Mouse (Mus musculus) cerebral cortex, adult 2 months (tissue): Measurements from ENCODE around the gene Haus7.

Experiments used
- WGBS: fragments of 180-500 bp; shearing (Covaris S2); methylation state at CpG from one replicate; pipeline ENCODE4 v1.1.7; 2018; 5-methylcytosine and 5-hydroxymethylcytosine counted together

Haus7 gene

GRCm38 (mm10) chrX:73458877-73459392 lies at the start of gene Haus7:
TSS of gene Haus7 (minus strand) at chrX:73459044.
- WGBS: 3% methylated on average over 26 of the region's 26 CpGs

- 73% methylated on average over 4 of the region's 4 CpGs for WGBS
These were observed 47.7 kb upstream of the Haus7 start for GRCm38 (mm10) chrX:73506577-73506976.

- 66% methylated on average over 5 of the region's 5 CpGs for WGBS
These were observed 46.4 kb upstream of the Haus7 start for GRCm38 (mm10) chrX:73505130-73505735.

GRCm38 (mm10) chrX:73496746-73497145 lies 37.9 kb upstream of the Haus7 start:
- WGBS: 83% methylated on average over 4 of the region's 4 CpGs

GRCm38 (mm10) chrX:73493567-73493966 lies 34.7 kb upstream of the Haus7 start:
- WGBS: 0% methylated on average over 1 of the region's 2 CpGs

GRCm38 (mm10) chrX:73490804-73491203 lies 32.0 kb upstream of the Haus7 start:
- WGBS: 62% methylated on average over 3 of the region's 3 CpGs

- WGBS: 60% methylated on average over 4 of the region's 4 CpGs
These were observed 31.3 kb upstream of the Haus7 start for GRCm38 (mm10) chrX:73490186-73490585.

GRCm38 (mm10) chrX:73486920-73487319 lies 28.1 kb upstream of the Haus7 start:
- WGBS: 56% methylated on average over 5 of the region's 5 CpGs

- 75% methylated on average over 4 of the region's 4 CpGs for WGBS
These were observed 26.0 kb upstream of the Haus7 start for GRCm38 (mm10) chrX:73484870-73485269.

- WGBS: 88% methylated on average over 1 of the region's 1 CpGs
These were observed 25.2 kb upstream of the Haus7 start for GRCm38 (mm10) chrX:73484076-73484475.

- 28% methylated on average over 13 of the region's 14 CpGs for WGBS
These were observed 24.6 kb upstream of the Haus7 start, which contains the start of gene Bgn for GRCm38 (mm10) chrX:73483484-73483810. TSS of gene Bgn (plus strand) at chrX:73483602.

- 45% methylated on average over 4 of the region's 4 CpGs for WGBS
These were observed 24.0 kb upstream of the Haus7 start for GRCm38 (mm10) chrX:73482643-73483483.

GRCm38 (mm10) chrX:73480334-73480733 lies 21.5 kb upstream of the Haus7 start:
- 80% methylated on average over 2 of the region's 2 CpGs for WGBS

GRCm38 (mm10) chrX:73477500-73477899 lies 18.7 kb upstream of the Haus7 start:
- 98% methylated on average over 2 of the region's 2 CpGs for WGBS

- 78% methylated on average over 2 of the region's 2 CpGs for WGBS
These were observed 17.8 kb upstream of the Haus7 start for GRCm38 (mm10) chrX:73476621-73477020.

GRCm38 (mm10) chrX:73475658-73476256 lies 16.9 kb upstream of the Haus7 start:
- WGBS: 100% methylated on average over 1 of the region's 1 CpGs

GRCm38 (mm10) chrX:73474340-73475165 lies 15.7 kb upstream of the Haus7 start:
- 69% methylated on average over 12 of the region's 12 CpGs for WGBS

- WGBS: 97% methylated on average over 3 of the region's 3 CpGs
These were observed 12.9 kb upstream of the Haus7 start for GRCm38 (mm10) chrX:73471764-73472163.

GRCm38 (mm10) chrX:73468752-73469151 lies 9.9 kb upstream of the Haus7 start:
- WGBS: 60% methylated on average over 1 of the region's 1 CpGs

- WGBS: 64% methylated on average over 3 of the region's 3 CpGs
These were observed 9.5 kb upstream of the Haus7 start for GRCm38 (mm10) chrX:73468330-73468729.

GRCm38 (mm10) chrX:73467446-73468241 lies 8.8 kb upstream of the Haus7 start:
- WGBS: 61% methylated on average over 5 of the region's 5 CpGs
